Mouse (Mus musculus) forebrain, embryonic 11.5 days (tissue): ENCODE measurements around the gene Sobp. TPM values are rescaled to one million over a fixed set of nuclear protein-coding genes. Genes with fewer than 3 reads are reported as not detected.
A peak's percentile ranks its signal among the peaks of the same experiment; 100 is the strongest.

Experiments used
- ATAC-seq: fragments of 200-750 bp; cut with Nextera tagmentation; replicated peaks from 2 replicates; pipeline ENCODE4 v1.8.0; 2017; ENCODE audit warnings: moderate TSS enrichment; ENCODE audit not compliant: low FRiP score
- DNase-seq: peaks from one replicate; pipeline ENCODE4 v3.0.0-alpha.2; 2017; ENCODE audit warnings: low spot score
- H3K27ac ChIP-seq: fragments of 300-500 bp; sonication (generic); 2 replicates; pipeline ENCODE4 v1.5.1; 2014; ENCODE audit warnings: low read depth, low read length
- H3K27me3 ChIP-seq: fragments of 300-500 bp; sonication (generic); 2 replicates; pipeline ENCODE4 v1.6.1; 2014; ENCODE audit warnings: mild to moderate bottlenecking, low read length, mixed read lengths; ENCODE audit not compliant: control insufficient read depth, insufficient read depth
- H3K36me3 ChIP-seq: fragments of 300-500 bp; sonication (generic); 2 replicates; pipeline ENCODE4 v1.6.1; 2014; ENCODE audit warnings: mild to moderate bottlenecking, low read length, moderate library complexity, mixed read lengths; ENCODE audit not compliant: control insufficient read depth, insufficient read depth
- H3K4me1 ChIP-seq: fragments of 300-500 bp; sonication (generic); replicated peaks from 2 replicates; pipeline ENCODE4 v1.6.1; 2014; ENCODE audit warnings: low read length, mixed read lengths; ENCODE audit not compliant: control insufficient read depth, insufficient read depth
- H3K4me2 ChIP-seq: fragments of 300-500 bp; sonication (generic); 2 replicates; pipeline ENCODE4 v1.6.1; 2014; ENCODE audit warnings: low read depth, mild to moderate bottlenecking, low read length, moderate library complexity, mixed read lengths; ENCODE audit not compliant: severe bottlenecking
- H3K4me3 ChIP-seq: fragments of 300-500 bp; sonication (generic); 2 replicates; pipeline ENCODE4 v1.5.1; 2014; ENCODE audit warnings: low read depth, low read length
- H3K9ac ChIP-seq: fragments of 300-500 bp; sonication (generic); 2 replicates; pipeline ENCODE4 v1.6.1; 2014; ENCODE audit warnings: low read length
- H3K9me3 ChIP-seq: fragments of 300-500 bp; sonication (generic); 2 replicates; pipeline ENCODE4 v1.6.1; 2016; ENCODE audit warnings: low read length, mixed read lengths; ENCODE audit not compliant: control insufficient read depth
- WGBS: fragments of 180-500 bp; shearing (Covaris S2); extraction: QIAGEN DNeasy Blood & Tissue Kit; methylation state at CpG from one replicate; pipeline ENCODE4 v1.1.7; 2014; 5-methylcytosine and 5-hydroxymethylcytosine counted together
- polyA plus RNA-seq: library from polyadenylated mRNA; unstranded; fragments of >200 nt; fragmentation: Nextera tagmentation; extraction: Ambion mirVana; gene quantifications from 2 replicates; pipeline ENCODE4 v1.2.1, GENCODE M21; 2014

Sobp gene
- polyA plus RNA-seq, 1 experiment from 2014 or later, result 5.5 TPM

- no peak overlapping the region for H3K27ac ChIP-seq
- H3K9ac ChIP-seq, result no peak overlapping the region
- no peak overlapping the region for H3K4me2 ChIP-seq
- ATAC-seq (no peak), DNase-seq (no peak)
- H3K4me3 ChIP-seq, result no peak overlapping the region
- peaks cover 2% of the 10 kb centered on the region; the same call in 1 of the 2 replicates for H3K27me3 ChIP-seq
- 81% methylated on average over 7 of the region's 7 CpGs for WGBS
- H3K9me3 ChIP-seq, result peaks cover 2% of the 10 kb centered on the region; the same call in 1 of the 2 replicates
- H3K36me3 ChIP-seq, result no peaks in the 10 kb centered on the region
- H3K4me1 ChIP-seq, result peaks cover 8% of the 10 kb centered on the region; the same call in 1 of the 2 replicates
Measured at GRCm38 (mm10) chr10:43168847-43169246, 5.5 kb downstream of the Sobp start.

GRCm38 (mm10) chr10:43166817-43167216 is 7.5 kb downstream of the Sobp start:
- H3K9ac ChIP-seq, result no peak overlapping the region
- peaks cover 4% of the 10 kb centered on the region; the same call in 1 of the 2 replicates for H3K4me1 ChIP-seq
- no peak overlapping the region for H3K27ac ChIP-seq
- peaks cover 5% of the 10 kb centered on the region; the same call in 1 of the 2 replicates for H3K9me3 ChIP-seq
- H3K4me3 ChIP-seq, result no peak overlapping the region
- DNase-seq, result no peak
- no peaks in the 10 kb centered on the region for H3K36me3 ChIP-seq
- no peak overlapping the region for H3K4me2 ChIP-seq
- WGBS, result 97% methylated on average over 3 of the region's 3 CpGs
- H3K27me3 ChIP-seq, result no peaks in the 10 kb centered on the region; the same call in 1 of the 2 replicates
- no peak for ATAC-seq

DNA sequence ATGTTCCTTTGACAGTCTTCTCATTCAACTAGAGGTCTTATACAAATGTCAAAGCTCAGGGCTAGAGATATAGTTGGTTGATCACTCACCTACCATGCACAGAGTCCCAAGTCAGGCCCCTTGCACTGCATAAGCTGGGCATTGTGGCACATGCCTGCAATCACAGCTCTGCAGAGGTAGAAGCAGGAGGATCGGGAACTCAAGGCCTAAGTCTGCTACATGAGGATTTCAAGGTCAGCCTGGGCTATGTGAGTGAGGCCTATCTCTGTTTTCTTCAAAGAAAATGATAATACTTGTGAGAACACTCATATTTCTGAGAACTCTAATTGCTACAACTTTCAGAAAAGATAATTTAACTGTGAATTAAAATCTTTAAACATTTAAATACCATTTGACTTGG is 8.2 kb downstream of the Sobp start:
- Histone ChIP-seq H3K4me3 (no peak overlapping the region), H3K36me3 (no peaks in the 10 kb centered on the region), H3K4me2 (no peak overlapping the region), H3K9ac (no peak overlapping the region), H3K27me3 (no peaks in the 10 kb centered on the region; the same call in 1 of the 2 replicates), H3K9me3 (peaks cover 5% of the 10 kb centered on the region; the same call in 1 of the 2 replicates), H3K4me1 (peaks cover 1% of the 10 kb centered on the region; the same call in 1 of the 2 replicates), H3K27ac (no peak overlapping the region)
- ATAC-seq, result no peak
- DNase-seq, result no peak
- 97% methylated on average over 1 of the region's 1 CpGs for WGBS

DNA sequence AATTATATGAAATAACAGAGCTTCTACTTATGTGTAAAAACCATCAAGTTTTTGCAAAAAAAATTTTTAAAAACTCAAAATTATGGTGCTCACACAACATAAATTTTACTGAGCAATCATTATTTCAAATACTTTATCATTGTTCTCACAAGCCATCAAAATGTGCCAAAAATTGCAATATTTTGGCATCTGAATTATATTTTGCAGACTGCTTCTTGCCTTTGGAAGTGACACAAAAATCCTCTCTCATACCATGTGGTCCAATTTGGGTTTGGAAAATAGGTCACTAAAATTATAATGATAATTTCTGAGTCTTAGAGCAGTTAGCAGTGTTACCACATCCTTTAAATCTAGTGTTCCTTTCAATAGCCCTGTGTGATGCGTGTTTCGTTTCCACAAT is 9.9 kb downstream of the Sobp start:
- no peak for ATAC-seq
- Histone ChIP-seq H3K27ac (no peak overlapping the region), H3K4me2 (no peak overlapping the region), H3K9ac (no peak overlapping the region), H3K4me3 (no peak overlapping the region), H3K27me3 (no peaks in the 10 kb centered on the region), H3K9me3 (peaks cover 5% of the 10 kb centered on the region; the same call in 1 of the 2 replicates), H3K4me1 (no peaks in the 10 kb centered on the region), H3K36me3 (no peaks in the 10 kb centered on the region)
- 96% methylated on average over 2 of the region's 2 CpGs for WGBS
- no peak for DNase-seq

DNA sequence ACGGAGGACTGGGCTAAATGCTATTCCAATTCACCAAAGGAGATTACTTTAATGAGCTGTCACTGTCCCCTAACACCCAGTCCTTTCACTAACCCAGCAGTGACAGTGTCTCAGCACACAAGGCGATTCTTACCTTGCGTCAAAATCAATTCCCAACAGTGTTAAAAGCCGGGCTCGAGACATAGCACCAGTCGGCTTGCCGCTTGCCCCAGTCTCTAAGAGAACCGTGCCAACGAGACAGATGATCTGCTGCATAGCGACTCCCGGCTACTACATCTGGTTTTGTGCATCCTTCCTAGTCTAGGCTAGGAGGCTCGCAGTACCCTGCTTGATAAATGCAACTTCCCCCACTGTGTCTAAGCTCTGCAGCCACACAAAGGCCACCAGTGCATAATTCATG is 12.0 kb downstream of the Sobp start:
- no peak overlapping the region for H3K9ac ChIP-seq
- no peak overlapping the region for H3K27ac ChIP-seq
- no peaks in the 10 kb centered on the region for H3K27me3 ChIP-seq
- 88% methylated on average over 12 of the region's 12 CpGs for WGBS
- DNase-seq (no peak), ATAC-seq (no peak)
- H3K4me1 ChIP-seq, result no peaks in the 10 kb centered on the region
- H3K36me3 ChIP-seq, result no peaks in the 10 kb centered on the region
- H3K4me2 ChIP-seq, result no peak overlapping the region
- H3K4me3 ChIP-seq, result no peak overlapping the region
- H3K9me3 ChIP-seq, result peaks cover 5% of the 10 kb centered on the region; the same call in 1 of the 2 replicates

DNA sequence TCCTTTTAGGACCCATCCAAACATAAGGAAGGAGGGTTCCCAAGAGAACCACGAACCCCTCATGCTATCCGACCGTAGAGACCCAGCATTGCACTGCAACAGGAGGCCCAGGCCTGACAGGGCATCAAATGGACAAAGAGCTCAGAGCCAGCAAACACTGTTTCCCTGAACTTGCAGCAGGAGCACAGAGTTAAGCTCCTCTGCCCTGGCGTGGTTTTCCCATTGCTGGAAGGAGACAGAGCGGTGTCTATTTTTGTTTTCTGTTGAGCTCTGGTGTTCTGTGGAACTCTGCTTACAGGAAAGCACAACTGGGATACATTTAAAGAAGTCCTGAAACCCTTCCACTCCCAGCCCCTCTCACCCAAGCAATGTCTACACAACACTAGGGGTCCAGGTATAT is 15.0 kb downstream of the Sobp start:
- H3K4me3 ChIP-seq, result no peak overlapping the region
- H3K27me3 ChIP-seq, result no peaks in the 10 kb centered on the region
- no peak overlapping the region for H3K4me2 ChIP-seq
- H3K36me3 ChIP-seq, result no peaks in the 10 kb centered on the region
- WGBS, result 83% methylated on average over 5 of the region's 5 CpGs
- H3K4me1 ChIP-seq, result peaks cover 8% of the 10 kb centered on the region
- ATAC-seq, result no peak
- peaks cover 3% of the 10 kb centered on the region; the same call in 1 of the 2 replicates for H3K9me3 ChIP-seq
- H3K9ac ChIP-seq, result no peak overlapping the region
- DNase-seq, result no peak
- no peak overlapping the region for H3K27ac ChIP-seq

DNA sequence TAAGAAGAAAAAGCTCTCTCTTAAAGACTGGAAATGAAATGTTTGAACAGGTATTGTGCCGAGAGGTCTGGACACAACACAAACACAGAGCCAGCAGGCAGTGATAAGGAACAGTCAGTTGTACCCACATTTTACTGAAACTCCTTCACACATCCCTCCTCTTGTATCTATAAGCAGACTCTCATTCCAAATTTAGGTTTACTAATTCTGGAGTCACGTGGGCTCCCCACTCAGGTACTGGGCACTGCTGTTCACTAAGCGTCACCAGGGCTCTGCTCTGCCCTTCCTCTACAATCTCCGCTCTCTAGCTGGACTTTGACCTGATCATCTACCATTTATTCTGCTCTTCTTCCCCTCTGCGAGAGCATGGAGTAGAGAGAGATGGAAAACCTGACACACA is 15.4 kb downstream of the Sobp start:
- WGBS, result 91% methylated on average over 5 of the region's 5 CpGs
- H3K9me3 ChIP-seq, result peaks cover 3% of the 10 kb centered on the region; the same call in 1 of the 2 replicates
- H3K36me3 ChIP-seq, result no peaks in the 10 kb centered on the region
- no peak for DNase-seq
- no peak for ATAC-seq
- H3K9ac ChIP-seq, result no peak overlapping the region
- H3K4me2 ChIP-seq, result no peak overlapping the region
- no peak overlapping the region for H3K4me3 ChIP-seq
- peaks cover 9% of the 10 kb centered on the region for H3K4me1 ChIP-seq
- no peaks in the 10 kb centered on the region for H3K27me3 ChIP-seq
- H3K27ac ChIP-seq, result no peak overlapping the region

GRCm38 (mm10) chr10:43155046-43155560 is 19.2 kb downstream of the Sobp start:
- 7% methylated on average over 12 of the region's 12 CpGs for WGBS
- Histone ChIP-seq H3K4me2 (peak overlapping the region; percentile 44), H3K4me3 (no peak overlapping the region)

DNA sequence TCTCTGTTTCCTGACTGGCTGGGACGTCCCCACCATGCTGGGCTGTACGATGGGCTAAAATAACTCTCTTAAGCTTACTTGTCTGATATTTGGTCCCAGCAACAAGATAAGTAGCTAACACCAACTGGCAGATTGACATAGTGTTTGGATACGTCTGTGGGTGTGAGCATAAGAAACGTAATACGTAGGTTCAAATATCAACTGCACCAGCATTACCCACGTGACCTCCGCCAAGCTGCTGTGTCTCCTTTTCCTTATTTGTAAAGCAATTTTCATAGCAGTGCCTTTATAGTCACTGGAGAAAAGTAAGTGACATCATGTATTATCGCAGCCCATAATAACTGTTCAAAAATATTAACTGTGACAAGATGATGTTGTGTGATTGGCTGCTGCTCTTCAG is 21.7 kb downstream of the Sobp start:
- Histone ChIP-seq H3K27me3 (no peaks in the 10 kb centered on the region), H3K4me1 (peaks cover 9% of the 10 kb centered on the region), H3K4me3 (no peak overlapping the region), H3K27ac (no peak overlapping the region), H3K9me3 (no peaks in the 10 kb centered on the region), H3K9ac (no peak overlapping the region), H3K4me2 (no peak overlapping the region), H3K36me3 (no peaks in the 10 kb centered on the region; the same call in 1 of the 2 replicates)
- no peak for DNase-seq
- 90% methylated on average over 8 of the region's 8 CpGs for WGBS
- no peak for ATAC-seq

More at GRCm38 (mm10) chr10:43155046-43155560, 19.2 kb downstream of the Sobp start:
- peaks cover 9% of the 10 kb centered on the region for H3K4me1 ChIP-seq
- ATAC-seq, result peak; percentile 92
- H3K27me3 ChIP-seq, result no peaks in the 10 kb centered on the region
- no peaks in the 10 kb centered on the region for H3K9me3 ChIP-seq
- peak overlapping the region; percentile 85 for H3K27ac ChIP-seq
- peak overlapping the region; percentile 7; the same call in 1 of the 2 replicates for H3K9ac ChIP-seq
- no peaks in the 10 kb centered on the region for H3K36me3 ChIP-seq
- peak; percentile 86 for DNase-seq
